Mouse (Mus musculus) heart, postnatal 14 days (tissue): ENCODE data around the gene Olfr744. TPM values are rescaled to one million over a fixed set of nuclear protein-coding genes. Genes with fewer than 3 reads are reported as not detected.
"Not testable (repeated sequence)": the region's sequence is repeated elsewhere in the genome, so short reads cannot be mapped to it uniquely, and the experiment has no call there.

Source experiments
- DNase-seq, 2 experiments: peaks; one replicate each; pipeline ENCODE4 v3.0.0; 2021 to 2022
- intact Hi-C: fragments of 180-260 bp; cut with DNase I; formaldehyde crosslinking; loops from one replicate; pipeline ENCODE4 v1.15.1; 2025
- long read RNA-seq, 2 experiments: library from polyadenylated mRNA; stranded (forward); transcript quantifications; one replicate each; pipeline ENCODE4 v2.0.0; 2021
- total RNA-seq, 2 experiments: library from RNA; stranded (reverse); gene quantifications; 2 replicates each; pipeline ENCODE4 v1.2.3; 2021

The Olfr744 gene
- not detected for total RNA-seq
- long read RNA-seq, experiment 1 = 0 reads
- long read RNA-seq, experiment 2 = 0 reads

GRCm38 (mm10) chr14:50614579-50614978 is at the start of gene Olfr744:
Gene Olfr744 (plus strand): TSS chr14:50614879.
- intact Hi-C loops = no loop called here
- DNase-seq = no peak

GRCm38 (mm10) chr14:50573056-50573455 is 41.6 kb upstream of the Olfr744 start:
- DNase-seq, intact Hi-C loops: not testable (repeated sequence)

GRCm38 (mm10) chr14:50639088-50639487 is 24.4 kb downstream of the Olfr744 start, which contains the start of gene Olfr745:
Gene Olfr745 (plus strand): TSS chr14:50639388.
- intact Hi-C loops = no loop called here
- no peak for DNase-seq

- no peak for DNase-seq
Measured at GRCm38 (mm10) chr14:50646783-50647182, 32.1 kb downstream of the Olfr744 start, which contains the start of gene Olfr746. Gene Olfr746 (plus strand): TSS chr14:50647083.

More at GRCm38 (mm10) chr14:50646783-50647182, 32.1 kb downstream of the Olfr744 start, which contains the start of gene Olfr746:
- intact Hi-C loops = no loop called here

Other genes starting within 250 kb of the Olfr744 start
- gene Olfr736, start 233.7 kb upstream of the Olfr744 start, total RNA-seq = not detected
- not detected for gene Olfr738, start 207.3 kb upstream of the Olfr744 start, total RNA-seq
- not detected for gene Olfr739, start 196.3 kb upstream of the Olfr744 start, total RNA-seq
- not detected for gene Olfr740, start 169.3 kb upstream of the Olfr744 start, total RNA-seq
- gene Olfr741, start 142.1 kb upstream of the Olfr744 start, total RNA-seq = not detected
- not detected for gene Olfr742, start 111.3 kb upstream of the Olfr744 start, total RNA-seq
- gene Olfr743, start 93.0 kb upstream of the Olfr744 start, total RNA-seq = not detected
- not detected for gene Olfr745, start 24.5 kb downstream of the Olfr744 start, total RNA-seq
- not detected for gene Olfr746, start 32.2 kb downstream of the Olfr744 start, total RNA-seq
- not detected for gene Olfr747, start 78.3 kb downstream of the Olfr744 start, total RNA-seq
- gene Olfr748, start 92.5 kb downstream of the Olfr744 start, total RNA-seq = not detected
- gene Olfr749, start 130.2 kb downstream of the Olfr744 start, total RNA-seq = not detected
- 10 to 100 TPM; 18.1 to 24.3 TPM for gene Ttc5, start 170.6 kb downstream of the Olfr744 start, total RNA-seq
- gene Ccnb1ip1, start 192.9 kb downstream of the Olfr744 start, total RNA-seq = not detected
- 10 to 100 TPM; 13.3 to 14.1 TPM for gene Parp2, start 193.0 kb downstream of the Olfr744 start, total RNA-seq